Mouse (Mus musculus) adrenal gland, postnatal 4 days (tissue): ENCODE measurements around the gene Gm17545. TPM values are rescaled to one million over a fixed set of nuclear protein-coding genes. Genes with fewer than 3 reads are reported as not detected.
A peak's percentile ranks its signal among the peaks of the same experiment; 100 is the strongest.

Source experiments
- DNase-seq, 2 experiments: peaks; one replicate each; pipeline ENCODE4 v3.0.0; 2021 to 2022; ENCODE audit warnings: low spot score in 2 of 2, mixed read lengths in 2 of 2
- total RNA-seq, 2 experiments: library from RNA; stranded (reverse); gene quantifications; 2 replicates each; pipeline ENCODE4 v1.2.3; 2021

Gm17545 gene
- total RNA-seq, 2 experiments from 2014 or later: not detected

DNA sequence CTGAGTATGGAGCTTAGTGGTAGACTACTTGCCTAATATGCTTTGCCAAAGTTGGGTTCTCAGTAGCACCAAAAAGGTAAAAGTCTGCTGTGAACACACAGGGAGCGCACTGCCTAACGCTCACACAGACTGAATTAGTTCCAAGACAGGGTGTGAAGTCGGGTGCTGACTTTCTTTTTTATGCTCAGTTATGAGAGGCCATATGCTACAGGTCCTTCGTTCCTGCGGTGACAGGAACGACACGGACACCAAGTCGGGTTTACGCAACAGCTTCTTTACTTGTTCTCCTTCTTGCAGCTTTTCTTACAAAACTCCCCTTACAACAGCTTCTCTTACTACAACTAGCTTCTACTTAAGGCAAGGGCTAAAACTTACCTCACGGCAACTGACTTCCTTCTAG lies 10.9 kb upstream of the Gm17545 start:
- no peak for DNase-seq

DNA sequence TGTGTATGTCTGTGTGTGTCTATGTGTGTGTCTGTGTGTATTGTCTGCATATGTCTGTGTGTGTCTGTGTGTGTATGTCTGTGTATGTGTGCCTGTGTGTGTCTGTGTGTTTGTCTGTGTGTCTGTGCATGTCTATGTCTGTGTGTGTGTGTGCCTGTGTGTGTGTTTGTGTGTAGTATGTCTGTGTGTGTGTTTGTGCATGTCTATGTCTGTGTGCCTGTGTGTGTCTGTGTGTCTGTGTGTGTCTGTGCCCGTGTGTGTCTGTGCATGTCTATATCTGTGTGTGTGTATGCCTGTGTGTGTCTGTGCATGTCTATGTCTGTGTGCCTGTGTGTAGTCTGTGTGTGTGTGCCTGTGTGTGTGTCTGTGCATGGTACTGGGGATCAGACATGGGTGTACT lies 9.0 kb upstream of the Gm17545 start:
- DNase-seq: no peak

DNA sequence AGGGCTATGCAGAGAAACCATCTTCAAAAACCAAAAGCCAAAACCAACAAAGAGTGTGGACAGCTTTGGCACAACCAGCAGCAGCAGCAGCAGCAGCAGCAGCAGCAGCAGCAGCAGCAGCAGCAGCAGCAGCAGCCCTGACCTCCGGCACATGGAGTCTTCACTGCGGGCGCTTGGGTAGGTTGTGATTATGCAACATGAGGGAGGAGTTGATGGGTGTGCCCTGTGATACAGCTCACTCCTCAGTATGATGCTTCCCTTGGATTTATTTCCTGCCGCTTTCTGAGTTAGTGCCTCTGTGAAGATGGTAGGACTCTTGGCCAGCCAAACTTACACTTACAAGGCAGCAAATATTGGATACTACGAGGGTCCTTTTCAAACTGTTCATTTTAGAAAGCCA lies 6.9 kb upstream of the Gm17545 start:
- DNase-seq: no peak

DNA sequence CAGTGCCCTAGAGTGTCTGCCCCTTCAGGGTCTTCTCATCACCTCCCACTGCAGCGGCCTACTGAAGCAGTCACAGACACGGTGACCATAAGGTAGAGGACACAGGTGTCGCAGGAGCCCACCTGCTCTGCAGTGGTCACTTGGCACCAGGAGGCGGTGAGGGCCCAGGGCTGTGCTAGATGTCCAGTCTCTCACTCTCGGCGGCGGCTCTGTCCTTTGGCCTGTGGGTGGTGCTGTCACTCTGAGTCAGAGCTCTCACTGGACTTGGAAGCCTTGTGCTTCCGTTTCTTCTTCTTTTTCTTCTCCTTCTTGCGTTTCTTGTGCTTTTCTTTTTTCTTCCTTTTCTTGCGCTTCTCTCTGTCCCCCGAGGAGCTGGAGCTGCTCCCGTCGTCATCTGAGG lies 5.7 kb upstream of the Gm17545 start:
- no peak for DNase-seq

DNA sequence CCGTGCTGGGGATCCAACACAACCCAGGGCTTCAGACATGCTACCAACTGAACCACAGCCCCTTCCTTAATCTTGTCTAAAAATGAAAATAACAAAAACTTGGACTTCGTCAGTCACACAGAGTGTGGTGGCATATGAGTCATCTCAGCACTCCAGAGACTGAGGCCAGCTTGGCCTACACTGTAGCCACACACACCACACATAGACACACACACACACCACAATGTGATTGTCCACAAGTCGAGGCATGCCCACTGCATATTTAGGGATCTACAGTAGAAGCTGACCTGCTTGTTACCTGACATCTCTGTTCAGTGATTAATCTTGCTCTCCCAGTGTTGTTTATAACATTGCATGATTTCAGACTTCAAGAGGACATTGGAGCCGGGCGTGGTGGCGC lies 4.9 kb upstream of the Gm17545 start:
- no peak for DNase-seq

DNA sequence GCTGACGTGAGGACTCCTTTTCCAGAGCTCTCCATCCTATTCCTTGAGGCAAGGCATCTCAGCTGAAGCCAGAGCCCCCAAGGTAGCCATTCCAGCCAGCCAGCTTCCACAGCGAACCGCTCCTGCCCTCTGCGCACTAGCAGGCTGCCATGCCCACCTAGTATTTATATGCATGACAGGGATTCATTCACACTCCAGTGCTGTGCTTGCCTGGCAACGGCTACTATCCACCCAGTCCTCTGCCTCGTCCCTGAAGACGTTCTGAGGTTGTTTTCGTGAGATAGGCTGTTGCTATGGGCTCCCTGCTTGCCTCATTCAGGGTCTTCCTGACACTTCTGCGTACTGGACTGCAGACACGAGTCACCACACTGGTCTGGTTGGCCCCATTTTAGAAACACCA lies 1.4 kb upstream of the Gm17545 start:
- DNase-seq: no peak

DNA sequence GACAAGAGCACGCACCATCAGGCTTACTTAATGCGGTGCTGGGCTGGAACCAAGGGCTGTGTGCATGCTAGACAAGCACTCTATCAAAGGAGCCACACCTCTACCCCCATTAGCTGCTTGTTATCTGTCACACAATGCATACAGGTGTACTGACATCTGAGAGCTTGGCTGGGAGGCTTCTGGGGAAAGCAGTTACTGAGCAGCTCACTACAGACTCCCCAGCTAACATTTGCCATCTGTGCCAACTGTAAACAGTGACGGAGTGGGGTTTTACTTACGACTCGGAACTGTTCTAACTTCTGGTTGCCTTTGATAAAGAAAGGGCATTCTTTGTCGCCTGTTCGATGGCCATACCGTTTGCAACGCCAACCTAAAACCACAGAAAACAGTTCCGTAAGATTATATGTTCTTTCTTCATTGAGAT lies 577 bp upstream of the Gm17545 start:
- no peak for DNase-seq

DNA sequence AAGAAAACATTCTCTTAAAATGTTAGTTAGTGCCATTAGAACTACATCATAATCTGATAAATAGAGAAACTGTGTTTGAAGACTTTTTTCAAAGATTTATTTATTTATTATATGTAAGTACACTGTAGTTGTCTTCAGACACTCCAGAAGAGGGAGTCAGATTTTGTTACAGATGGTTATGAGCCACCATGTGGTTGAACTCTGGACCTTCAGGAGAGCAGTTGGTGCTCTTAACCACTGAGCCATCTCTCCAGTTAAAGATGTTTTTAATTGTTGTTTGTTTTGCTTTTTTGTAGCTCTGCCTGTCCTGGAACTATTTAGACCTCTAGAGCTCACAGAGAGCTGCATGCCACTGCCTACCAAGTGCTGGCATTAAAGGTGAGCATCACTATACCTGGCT lies 951 bp downstream of the Gm17545 start:
- no peak for DNase-seq

DNA sequence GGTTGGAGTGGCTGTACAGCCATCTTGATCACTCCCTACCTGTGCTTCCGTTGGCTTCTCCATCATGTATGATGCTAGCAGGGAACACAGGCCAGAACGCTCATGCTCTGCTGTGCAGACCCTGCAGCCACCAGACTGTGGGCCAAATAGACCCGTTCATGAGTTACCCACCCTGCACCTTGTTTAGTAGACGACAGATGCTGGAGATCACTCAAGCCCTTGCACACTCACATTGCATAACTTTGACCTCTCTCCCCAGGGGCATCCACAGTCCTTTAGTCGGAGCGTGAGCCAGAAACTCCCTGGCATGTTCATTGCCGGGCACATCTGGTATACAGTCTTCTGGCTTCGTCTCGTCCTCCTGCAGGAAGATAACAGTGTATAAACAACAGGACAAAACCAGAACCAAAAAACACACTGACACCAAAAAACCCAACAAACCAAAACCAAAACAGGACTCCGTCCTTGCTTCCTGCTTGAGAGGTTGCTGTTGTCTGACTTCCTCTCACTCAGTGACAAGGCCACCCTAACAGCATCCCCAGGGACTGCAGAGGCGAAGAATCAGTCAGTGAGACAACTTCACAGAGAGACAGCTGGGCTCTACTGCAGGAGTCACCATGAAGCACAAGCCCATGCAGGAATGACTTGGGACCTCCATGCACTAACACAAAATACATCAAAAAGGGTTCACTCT lies 3.2 kb downstream of the Gm17545 start:
- DNase-seq: no peak

DNA sequence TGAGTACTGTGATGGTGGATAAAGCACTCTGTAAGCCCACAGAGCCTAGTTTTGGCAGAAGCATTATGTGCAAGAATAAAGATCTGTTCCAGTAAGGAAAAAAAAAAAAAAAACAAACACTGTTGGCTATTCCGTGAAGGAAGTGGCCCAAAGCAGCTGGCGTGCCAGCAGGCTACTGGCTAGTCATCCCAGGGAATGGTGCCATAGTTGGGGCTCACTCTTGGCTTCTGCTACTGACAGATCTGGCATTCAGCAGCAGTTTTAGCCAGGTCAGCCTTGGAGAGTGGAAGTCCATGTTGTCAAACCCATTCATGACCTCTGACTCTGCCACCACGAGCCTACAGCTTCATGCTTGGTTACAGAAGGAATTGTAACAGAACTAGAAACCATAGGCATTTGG lies 7.9 kb downstream of the Gm17545 start:
- no peak for DNase-seq

DNA sequence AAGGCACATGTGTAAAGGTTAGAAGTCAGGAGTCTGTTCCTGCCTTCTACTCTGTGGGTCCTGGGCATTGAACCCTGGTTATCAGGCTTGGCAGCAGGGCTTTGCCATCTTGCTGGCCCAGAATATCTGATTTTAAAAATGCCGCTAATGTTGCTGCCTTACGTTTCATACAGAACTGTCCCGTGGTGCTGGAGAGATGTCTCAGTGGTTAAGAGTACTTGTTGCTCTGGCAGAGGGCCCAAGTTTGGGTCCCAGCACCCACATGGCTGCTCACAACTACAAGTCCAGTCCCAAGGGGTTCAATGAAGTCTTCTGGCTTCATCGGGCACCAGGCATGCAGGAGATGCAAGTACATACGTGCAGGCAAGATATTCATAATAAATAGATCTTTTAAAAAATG lies 12.1 kb downstream of the Gm17545 start:
- DNase-seq: no peak

DNA sequence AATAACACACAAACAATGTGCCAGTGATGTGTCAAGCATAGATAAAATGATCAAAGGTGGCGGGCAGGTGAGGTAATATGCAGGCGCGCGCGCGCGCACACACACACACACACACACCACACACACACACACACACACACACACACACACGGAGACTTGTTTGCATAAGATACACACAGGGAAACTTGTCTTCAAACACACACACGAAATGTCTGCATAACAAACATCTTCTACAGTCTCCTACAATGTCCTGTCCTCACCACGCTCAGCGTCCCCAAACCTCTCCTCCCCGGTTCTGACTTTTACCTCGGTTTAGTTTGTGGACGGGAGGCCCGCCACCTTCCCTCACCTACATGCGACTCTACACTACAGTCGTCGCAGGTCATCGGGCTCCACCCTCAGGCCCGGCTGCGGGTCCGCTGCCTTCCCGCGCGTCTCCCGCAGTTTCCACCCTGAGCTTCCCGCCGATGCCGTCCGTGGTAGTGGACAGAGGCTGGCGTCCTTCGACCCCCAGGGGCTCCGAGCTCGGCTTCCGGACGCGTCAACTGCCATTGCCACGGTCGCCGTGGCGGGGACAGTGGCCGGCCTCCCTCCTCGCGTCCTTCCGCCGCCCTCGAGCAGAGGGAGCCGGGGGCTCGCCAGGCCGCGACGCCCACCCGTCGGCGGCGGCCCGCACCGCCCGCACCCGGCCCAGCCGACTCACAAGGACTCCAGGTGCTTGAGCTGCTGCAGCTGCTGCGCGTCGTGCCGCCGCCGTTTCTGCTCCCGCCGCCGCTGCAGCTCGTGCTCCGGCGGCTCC lies 13.5 kb downstream of the Gm17545 start:
- peak; percentile 24 to 27 for DNase-seq

DNA sequence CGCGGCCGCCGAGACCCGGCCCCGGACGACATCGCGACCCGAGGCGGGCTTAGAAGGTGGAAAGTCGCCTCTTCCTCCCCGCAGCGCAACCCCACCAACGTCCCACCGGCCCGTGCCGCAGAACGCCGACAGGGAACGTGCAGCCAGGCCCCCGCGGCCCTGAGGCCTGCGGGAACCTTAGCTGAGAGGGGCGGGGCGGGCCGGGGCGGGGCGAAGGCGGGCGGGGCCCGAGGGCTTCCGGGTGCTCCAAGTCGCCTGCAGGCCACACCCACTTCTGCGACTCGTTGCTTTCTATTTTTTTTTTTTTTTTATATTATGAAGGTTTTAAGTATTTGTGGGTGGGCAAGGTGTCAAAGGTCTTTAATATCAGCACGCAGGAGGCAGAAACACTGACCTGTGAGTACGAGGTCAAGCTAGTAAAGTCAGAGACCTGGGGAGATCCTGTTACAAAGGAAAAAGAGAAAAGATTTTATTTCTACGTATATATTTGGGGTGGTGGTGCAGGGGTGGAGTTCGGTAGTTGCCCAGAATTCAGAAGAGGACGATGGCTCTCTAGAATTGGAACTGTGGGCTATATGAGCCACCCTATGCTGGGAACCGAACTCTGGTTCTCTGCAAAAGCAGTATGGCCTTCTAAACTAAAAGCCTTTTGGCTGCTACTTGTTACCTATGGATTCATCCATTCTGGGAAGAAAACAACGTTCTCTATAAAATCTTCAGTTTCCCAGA lies 14.2 kb downstream of the Gm17545 start:
- DNase-seq: peak in 1 of 2 experiments; percentile 19

DNA sequence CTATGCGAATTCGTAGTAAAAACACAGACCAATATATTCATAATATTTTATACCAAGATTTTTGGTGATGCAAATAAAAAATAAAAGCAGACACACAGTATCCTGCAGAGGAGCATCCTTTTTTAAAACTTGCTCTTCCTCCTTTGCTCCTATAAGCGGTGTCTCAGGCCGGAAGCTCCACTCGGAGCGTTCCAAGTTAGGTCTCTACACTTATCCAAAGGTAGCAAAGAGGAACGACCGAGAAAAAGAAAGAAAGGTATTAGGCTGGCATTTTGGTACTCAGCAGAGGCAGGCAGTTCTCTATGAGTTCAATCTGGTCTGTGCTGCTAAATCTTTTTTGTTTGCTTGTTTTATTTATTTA lies 14.8 kb downstream of the Gm17545 start:
- no peak for DNase-seq

DNA sequence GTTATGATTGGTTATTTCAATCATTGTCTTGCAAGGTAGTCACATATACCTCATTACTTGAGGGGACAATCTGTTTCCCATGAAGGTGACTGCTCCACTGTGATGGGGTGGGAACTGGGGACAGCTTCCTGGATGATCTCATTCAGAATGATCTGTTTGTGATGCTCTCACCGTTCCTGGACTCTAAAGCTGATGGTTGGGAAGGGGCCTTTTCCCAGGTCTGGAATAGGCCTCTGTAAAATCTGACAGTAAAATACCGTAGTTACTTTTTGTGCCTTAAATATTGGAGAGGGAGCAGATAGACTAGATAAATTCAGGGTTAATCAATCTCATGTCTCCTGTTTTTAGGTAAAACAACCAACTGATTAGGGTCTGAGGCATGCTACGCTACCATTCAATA lies 15.6 kb downstream of the Gm17545 start, which contains the start of gene Rp9:
Gene Rp9 (minus strand): TSS at position 101 of the 400 bp plus-strand sequence.
- no peak for DNase-seq

DNA sequence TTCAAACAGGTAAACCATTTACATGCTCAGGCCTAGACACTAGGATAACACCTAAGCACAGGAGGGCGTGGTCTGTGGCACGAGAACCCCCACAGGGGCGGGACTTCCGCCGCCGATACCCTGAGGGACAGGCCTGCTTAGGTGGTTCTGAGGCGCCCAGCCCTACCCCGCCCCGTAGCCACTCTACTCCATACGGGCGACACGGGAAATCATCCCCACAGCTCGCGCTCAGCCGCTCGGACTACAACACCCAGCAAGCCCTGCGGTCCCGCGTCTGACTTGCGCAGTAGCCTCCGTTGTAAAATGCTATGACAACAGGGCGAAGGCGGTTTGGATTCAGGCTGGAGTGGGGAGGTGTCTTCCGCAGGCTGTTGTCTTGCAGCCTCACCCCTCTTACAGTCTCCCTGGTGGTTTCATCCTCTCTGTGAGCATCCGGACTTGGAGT lies 21.4 kb downstream of the Gm17545 start, which contains the start of gene Bbs9:
Gene Bbs9 (plus strand): TSS at position 292 of the 445 bp plus-strand sequence.
- DNase-seq: peak; percentile 77 to 86

DNA sequence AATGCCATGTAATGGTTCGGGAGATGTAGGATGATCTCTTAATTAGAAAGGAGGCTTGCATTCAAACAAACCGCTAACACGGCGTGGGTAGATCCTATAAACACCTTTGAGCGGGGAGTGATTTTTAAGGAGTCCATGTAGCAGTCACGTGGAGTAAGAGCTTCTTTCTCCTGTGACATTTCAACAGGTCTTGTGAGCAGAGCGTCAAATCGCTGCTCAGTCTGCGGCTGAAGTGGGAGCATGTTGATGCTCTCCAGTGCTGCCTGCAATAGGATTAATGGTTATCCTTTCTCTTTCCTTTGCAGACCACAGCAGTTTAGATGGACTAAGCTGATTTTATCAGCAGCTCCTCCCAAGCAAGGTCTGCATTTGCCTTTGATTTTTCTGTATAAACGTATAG lies 22.2 kb downstream of the Gm17545 start:
- DNase-seq: no peak

DNA sequence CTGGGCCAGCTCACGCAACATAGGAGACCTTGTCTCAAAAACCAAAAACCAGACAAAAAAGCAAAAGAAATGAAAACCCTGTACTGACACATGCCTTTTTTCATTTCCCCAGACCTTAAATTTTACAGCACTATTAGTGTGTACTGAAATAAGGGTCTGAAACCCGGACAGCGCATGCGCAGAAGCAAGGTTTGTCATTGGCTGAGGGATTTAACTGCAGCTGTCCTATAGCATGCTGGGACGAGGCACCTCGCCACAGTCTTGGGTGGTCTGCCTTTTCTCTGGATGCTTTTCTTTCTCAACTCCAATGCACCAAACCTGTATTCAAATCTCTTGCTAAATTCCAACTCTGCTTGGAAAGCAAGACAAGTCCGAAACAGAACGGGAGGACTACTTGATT lies 24.9 kb downstream of the Gm17545 start:
- no peak for DNase-seq

DNA sequence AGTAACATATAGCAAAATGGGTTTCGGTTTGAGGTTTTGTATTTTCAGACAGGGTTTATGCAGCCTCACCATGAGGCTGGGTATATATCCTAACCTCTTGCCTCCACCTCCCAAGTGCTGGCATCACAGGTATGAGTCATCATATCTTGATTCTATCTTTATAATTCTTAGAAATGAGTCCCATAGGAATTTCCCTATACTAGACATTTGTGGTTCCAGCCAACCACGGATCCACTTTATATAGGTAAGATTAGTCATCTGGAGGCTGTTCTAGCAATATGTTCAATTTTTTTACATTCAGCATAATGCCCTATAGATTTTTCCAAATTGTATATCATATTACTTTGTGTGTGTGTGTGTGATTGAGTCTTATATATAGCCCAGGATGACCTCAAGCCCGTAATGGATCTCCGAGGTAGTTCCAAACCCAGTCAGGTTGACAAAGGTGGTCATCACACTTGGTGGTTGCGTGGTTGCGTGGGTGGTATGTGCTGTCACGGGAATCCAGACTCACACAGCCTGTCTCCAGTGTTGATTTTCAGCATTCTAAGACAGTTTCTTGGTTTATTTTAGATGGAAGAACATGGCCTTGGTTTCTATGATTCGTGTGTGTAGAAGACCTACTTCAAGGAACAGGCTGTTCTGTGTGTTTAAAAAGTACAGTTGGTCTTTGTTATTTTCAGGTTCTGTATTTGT lies 29.9 kb downstream of the Gm17545 start:
- no peak for DNase-seq

DNA sequence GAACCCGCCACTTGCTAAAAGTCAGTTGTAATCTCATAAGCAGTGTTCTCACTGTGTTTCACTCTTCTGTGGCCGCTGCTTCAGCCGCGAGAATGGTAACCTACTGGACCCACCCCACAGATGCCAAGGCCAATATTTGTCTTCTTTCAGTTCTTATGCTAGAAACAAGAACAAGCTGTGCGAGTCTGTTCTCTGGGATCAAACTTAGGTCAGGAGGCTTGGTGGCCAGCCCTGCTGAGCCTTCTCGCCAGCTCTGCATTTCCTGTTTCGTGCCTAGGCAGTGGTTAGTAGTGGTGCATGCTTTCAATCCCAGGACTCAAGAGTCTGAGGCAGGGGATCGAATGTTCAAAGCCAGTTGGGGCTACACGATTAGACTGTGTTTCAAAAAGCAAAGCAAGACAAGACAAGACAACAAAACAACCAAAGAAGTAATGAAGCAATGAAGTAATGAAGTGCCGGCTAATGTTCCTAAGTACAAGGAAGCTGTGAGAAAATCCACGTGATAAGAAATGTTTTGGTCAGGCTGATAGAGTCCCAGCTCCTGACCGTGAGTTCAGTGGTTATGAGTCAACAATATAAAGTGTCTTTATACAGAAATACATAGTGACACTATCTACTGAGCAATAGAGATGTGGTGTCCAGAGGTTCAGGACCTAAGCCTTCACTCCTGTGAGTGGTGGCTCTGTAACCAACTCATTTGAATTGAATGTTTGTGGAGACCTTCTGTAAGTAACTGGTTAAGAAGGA lies 30.6 kb downstream of the Gm17545 start:
- no peak for DNase-seq

DNA sequence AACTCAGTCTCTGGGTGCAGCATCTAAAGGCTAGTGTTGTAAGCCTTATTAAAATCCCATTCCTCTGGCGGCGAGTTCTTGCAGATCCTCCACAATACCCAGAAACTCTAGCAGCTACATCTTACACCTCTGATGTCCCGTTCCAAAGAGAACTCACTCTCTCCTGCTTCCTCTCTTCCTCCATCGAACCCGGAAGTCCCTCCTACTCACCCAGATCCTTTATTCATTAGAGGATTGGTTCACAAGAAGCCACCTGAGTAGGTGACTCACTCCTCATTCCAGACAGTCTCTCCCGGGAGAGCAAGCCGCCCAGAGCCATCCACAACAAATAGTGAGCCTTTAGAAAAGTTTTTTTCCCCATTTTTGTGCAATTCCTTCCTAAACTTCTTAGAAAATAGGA lies 32.1 kb downstream of the Gm17545 start:
- no peak for DNase-seq
